Mouse (Mus musculus): Measurements from ENCODE around the gene Cacna1e.

The Cacna1e gene

GRCm38 (mm10) chr1:154705882-154706565, 178.3 kb downstream of the Cacna1e start:
- DNase-seq, result peak; percentile 22

GRCm38 (mm10) chr1:154704558-154705185, 179.6 kb downstream of the Cacna1e start:
- DNase-seq, result peak; percentile 27

DNA sequence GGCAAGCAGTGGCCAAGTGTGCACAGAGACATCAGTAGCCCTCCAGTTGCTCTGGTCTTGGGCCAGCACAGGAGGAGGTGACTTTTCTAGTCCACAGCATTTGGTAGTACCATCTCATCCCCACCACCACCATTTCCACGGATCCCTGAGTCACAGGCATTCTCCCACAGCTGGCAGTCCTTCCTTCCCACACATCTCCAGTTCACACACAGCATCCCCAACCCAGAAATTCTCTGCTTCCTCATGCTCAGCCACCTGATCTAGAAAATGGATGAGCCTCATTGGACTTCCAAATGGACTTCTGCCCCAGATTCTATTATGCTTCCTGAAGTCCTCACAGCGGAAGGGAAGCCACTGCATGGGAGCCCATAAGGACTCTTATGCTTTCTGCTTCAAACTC, 181.7 kb downstream of the Cacna1e start:
- DNase-seq, result no peak

GRCm38 (mm10) chr1:154688876-154689665, 195.2 kb downstream of the Cacna1e start:
- peak; percentile 5 for DNase-seq

GRCm38 (mm10) chr1:154686861-154687260, 197.4 kb downstream of the Cacna1e start:
- DNase-seq, result no peak

DNA sequence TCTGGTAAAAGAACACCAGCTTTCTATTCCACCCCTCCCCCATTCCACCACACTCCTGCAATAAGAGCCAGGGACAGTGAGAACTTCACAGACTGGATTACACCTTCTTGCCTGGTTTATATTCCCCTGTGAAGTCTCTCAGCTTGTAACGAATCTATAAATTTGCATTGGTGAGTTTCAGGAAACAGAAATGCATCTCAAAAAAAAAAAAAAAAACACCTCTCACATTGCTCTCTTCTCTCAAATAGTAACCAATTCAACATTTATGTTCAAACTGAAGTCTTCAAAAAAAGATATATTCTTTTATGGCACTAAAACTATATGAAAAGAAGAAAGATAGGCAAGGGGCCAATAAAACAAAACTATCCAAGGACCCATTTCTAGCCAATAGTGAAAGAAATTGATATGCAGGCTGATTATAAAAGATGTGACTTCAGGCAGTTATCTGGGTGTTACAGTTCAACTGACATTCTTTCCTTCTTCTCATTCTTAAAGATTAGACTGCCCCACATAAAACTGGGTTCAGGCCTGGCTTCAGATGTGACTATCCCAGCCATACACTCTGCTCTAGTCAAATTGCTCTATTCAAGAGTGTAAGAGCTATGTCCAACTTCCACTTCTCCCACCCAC, 200.7 kb downstream of the Cacna1e start:
- no peak for DNase-seq

GRCm38 (mm10) chr1:154678989-154679388, 205.3 kb downstream of the Cacna1e start:
- peak; percentile 5 for DNase-seq

DNA sequence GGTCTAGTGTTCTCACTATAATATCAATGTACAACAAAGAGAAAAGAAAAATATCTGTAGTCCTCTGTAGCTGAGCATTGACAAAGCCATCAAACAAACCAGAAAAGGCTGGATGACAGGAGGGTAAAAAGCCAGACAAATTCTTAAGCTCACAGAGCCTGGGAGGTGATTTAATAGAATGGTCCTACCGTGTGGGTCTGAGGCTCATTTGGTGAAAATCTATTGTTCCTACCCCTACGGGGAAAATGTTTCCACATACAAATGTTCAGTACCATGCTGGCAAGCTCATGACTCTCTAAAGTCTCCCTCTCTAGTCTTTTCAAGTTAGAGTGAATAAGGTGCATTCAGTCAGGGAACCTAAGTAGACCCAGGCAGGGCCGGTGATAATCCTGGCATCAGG, 206.2 kb downstream of the Cacna1e start:
- DNase-seq, result no peak

- no peak for DNase-seq
These were observed 206.6 kb downstream of the Cacna1e start for GRCm38 (mm10) chr1:154677677-154678076.

DNA sequence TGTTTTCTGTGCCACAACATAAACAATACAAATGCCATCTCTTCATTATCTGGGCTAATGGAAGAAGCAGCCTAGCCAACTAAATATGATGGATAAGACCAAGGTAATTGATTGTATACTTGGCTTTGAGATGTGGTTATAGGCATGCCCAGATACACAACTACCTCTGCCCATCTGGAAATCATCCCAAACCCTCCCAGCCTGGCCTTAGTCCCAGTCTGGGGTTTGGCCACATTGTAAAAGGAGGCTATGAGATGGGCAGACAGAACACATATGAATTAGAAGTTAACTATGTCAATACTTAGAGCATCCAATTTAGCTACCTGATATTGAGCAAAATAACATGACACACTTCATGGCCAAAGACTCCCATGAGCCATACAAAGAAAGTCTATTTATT, 220.6 kb downstream of the Cacna1e start:
- no peak for DNase-seq

DNA sequence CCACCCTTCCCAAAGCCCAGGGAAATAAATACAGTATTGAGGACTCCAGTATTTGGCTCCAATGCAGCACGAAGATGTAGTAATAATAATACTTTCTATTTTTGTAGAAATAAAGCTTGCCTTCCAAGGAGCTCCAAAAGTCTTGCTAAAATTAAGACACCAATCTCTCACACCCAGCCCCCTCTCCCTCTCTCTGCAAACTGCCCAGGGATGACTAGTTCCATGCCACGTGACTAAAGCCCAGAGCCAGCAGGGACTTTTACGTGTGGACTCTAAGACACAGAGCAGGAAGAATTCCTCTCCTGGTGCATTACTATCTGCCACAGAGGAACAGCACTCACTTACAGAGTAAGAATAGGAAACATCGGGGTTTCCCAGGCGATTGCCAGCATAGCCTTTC, 222.3 kb downstream of the Cacna1e start:
- no peak for DNase-seq

- peak; percentile 58 for DNase-seq
These were observed 223.0 kb downstream of the Cacna1e start for GRCm38 (mm10) chr1:154661221-154661864.

DNA sequence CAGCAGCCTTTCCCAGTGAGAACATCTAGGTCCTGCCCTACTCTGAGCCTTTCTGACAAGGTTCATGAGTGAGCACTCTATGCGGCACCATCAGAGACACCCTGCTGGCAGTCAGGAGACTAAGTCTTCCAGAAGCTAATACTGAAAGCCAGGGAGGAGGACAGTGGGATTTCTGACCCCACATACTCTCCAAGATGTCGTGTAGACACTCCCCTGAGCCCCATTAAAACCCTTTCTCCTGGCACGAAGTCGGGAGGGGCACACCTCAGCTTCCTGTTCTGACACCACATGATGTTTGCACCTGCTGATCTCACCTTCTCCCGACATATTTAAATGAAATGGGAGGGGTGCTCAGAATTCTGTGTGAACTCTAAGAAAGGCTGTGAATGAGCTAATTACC, 226.9 kb downstream of the Cacna1e start:
- no peak for DNase-seq

DNA sequence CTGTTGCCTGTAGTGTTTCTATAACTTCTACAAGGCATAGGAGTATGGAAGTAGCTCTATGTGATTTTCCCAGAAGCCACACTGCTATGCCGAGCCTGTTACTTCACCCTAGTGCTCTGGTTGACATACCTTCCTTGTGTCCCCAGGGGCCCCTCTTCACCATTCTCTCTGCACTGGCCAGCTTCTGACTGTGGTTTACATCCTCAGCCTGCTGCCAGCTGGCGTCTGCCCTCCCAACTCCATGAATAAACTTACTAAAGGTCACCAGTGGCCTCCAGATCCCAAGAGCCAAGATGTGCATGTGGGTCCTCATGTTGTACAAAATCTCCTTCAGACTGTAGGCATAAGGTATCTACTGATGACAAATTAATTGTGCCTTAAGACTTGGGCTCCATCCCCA, 230.3 kb downstream of the Cacna1e start:
- no peak for DNase-seq

DNA sequence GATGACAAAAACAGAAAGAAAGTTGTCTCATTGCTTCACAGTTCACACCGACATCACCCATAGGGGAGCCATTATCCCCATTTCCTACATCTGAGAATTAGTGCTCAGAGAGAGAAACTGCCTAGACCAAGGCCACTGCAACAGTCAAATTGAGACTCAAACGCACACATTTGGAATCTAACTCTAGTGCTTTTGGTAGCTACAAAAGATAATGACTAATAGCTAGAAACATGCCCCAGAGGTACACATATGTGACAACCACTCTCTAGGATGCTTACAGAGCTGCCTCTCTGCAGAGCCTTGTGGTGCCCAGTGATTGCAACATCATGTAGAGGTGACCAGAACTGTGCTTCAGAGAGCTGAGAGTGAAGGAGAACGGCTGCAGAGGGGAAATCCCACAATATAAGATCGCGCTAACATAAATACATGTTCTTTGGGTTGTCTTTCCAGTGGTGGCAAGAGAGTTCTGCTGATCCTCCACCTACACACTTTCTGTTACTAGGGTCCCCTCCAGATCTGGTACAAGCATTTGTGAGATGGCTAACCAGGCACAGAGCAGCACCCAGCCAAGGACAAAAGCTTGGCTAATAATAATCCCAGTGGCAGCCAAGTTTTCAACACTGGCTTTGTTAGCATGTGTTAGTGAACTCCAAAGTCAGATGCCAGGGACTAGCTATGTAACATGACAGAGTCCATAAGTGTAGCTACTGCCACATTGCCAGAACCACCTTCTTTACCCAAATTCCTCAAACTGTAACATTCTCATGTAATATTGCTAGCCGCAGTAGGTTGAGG, 237.9 kb downstream of the Cacna1e start:
- no peak for DNase-seq

- no peak for DNase-seq
These were observed 246.5 kb downstream of the Cacna1e start for GRCm38 (mm10) chr1:154637821-154638220.

DNA sequence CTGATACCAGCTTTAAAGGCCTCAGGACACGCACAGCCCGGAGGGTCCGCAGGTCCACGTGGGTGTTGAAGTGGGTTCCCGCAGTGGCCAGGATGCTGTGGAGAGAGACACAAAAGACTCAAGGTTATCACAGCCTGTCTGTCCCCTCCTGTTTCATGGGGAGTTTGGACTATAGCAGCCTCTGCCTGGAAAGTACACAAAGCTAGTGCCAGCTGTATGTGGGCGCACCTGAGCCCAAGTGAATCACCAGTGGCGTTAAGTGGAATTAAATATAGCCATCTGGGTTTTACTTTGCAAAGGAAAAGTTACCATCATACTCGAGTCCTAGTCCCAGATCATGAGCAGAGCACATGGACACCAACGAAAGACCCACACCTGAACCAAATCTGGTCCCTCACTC, 248.5 kb downstream of the Cacna1e start:
- DNase-seq, result no peak

GRCm38 (mm10) chr1:154632886-154633285, 251.4 kb downstream of the Cacna1e start:
- no peak for DNase-seq

GRCm38 (mm10) chr1:154622666-154623653, 261.3 kb downstream of the Cacna1e start:
- DNase-seq, result no peak

DNA sequence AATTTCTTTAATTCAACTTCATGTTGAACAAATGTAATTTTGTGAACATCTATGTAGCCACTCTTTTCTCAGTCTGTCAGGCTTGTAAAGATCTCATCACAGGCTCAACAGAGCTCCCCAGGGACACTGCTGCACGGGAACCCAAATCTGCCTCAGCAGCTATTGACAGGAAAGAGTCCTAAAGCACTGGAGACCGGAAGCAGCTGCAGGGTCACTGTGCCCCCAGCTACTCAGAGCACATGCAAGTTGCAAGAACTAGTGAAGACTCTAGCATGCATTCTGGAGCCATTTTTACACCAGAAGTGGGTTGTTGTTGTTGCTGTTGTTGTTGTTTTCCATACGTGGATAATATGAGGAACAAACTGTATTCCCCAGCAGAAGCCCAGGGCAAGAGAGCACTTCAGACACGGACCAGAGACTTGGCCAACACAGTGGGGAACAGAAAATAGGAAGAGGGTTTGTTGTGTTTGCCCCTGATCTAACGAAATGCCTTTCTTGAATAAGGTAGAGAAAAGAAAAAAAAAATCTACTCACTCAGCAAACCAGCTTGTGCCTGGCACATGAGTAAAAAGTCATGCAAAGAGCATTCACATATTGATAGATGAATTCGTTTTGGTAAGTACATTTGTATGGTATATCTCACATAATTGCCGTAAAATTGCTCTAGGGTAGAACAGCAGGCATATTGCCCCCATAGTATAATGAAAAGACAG, 266.4 kb downstream of the Cacna1e start:
- peak; percentile 43 for DNase-seq
